Mouse (Mus musculus): ENCODE measurements around the gene 2810459M11Rik. TPM values are rescaled to one million over a fixed set of nuclear protein-coding genes. Genes with fewer than 3 reads are reported as not detected.
"Not testable (repeated sequence)": the region's sequence is repeated elsewhere in the genome, so short reads cannot be mapped to it uniquely, and the experiment has no call there.

2810459M11Rik gene
- 1 to 10 TPM; 3.7 to 8.0 TPM for total RNA-seq (2021)
- long read RNA-seq, experiment 1, transcript 2810459M11Rik-202 (3 exons, 3,331 nt), result minor isoform, 6 of 22 reads
- long read RNA-seq, experiment 1, transcript 2810459M11Rik-201 (3 exons, 1,225 nt), result major isoform, 10 of 22 reads
- long read RNA-seq, experiment 1, partial matches to known transcripts, result 4 of 22 reads
- long read RNA-seq, experiment 1, other reads (novel, unspliced or antisense), result 2 of 22 reads
- long read RNA-seq, experiment 2, partial matches to known transcripts, result 0 of 4 reads
- long read RNA-seq, experiment 2, other reads (novel, unspliced or antisense), result 0 of 4 reads

GRCm38 (mm10) chr1:86045848-86046805 is at the start of gene 2810459M11Rik:
TSS of gene 2810459M11Rik (plus strand) at chr1:86045863.
- peak; percentile 56 for DNase-seq

GRCm38 (mm10) chr1:85997221-85997620 is 48.4 kb upstream of the 2810459M11Rik start:
- no peak for DNase-seq

DNA sequence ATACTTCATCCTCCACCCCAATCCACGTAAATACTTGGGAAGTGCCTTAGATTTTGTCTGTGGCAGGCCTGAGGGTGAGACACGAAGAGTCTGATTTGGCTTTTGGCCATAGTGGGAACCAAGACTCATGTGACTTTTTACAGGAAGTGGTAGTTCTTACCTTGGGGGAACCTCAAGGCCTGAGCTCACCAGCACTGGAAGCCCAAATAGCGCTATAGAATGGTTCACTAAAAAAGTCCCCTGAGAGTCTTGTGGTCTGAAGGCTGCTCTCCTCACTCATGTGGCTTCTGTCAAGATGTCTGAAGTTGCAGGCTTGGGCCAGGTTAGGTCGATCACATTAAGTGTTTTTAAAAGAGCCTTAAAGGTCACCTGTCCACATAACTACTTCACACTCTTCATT is 47.7 kb upstream of the 2810459M11Rik start:
- DNase-seq, result no peak

GRCm38 (mm10) chr1:85999853-86000570 is 45.7 kb upstream of the 2810459M11Rik start:
- DNase-seq, result no peak

- no peak for DNase-seq
Measured at GRCm38 (mm10) chr1:86005540-86005939, 40.1 kb upstream of the 2810459M11Rik start.

DNA sequence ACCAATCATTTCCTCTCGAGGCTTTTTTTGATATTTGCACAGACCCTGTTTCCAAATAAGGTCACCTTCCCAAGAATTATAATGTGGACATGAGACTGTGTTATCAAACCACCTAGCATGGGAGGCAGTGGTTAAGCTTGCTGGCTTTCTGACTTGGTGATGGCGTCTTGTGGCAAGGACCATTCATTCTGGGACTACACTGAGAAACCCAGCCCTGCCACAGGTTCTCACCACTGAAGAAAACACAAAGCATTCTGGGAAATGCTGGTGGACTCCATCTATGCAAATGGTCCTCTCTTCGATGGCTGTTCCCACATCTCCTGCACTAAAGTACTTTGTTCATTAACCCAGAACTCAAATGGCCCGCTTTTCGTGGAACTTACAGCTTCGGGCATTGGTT is 39.6 kb upstream of the 2810459M11Rik start:
- no peak for DNase-seq

DNA sequence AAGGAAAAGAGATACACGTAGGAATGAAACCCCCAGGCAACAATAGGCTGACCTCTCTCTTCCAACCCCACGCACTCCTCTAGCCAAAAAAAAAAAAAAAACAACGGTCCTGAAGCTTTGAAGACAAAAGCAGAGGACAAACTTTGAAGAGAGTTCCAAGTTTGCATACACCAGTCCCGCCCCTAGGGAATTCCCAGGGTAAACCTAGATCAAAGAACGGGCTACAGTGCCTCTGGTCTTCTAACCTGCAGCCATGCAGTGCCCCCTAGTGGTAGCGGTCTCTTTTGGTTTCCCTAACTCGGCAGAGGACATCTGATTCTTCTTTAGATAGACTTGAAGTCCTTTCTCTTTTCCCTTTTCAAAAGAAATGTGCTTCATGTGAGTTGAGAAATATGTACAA is 37.9 kb upstream of the 2810459M11Rik start:
- peak; percentile 96 for DNase-seq

DNA sequence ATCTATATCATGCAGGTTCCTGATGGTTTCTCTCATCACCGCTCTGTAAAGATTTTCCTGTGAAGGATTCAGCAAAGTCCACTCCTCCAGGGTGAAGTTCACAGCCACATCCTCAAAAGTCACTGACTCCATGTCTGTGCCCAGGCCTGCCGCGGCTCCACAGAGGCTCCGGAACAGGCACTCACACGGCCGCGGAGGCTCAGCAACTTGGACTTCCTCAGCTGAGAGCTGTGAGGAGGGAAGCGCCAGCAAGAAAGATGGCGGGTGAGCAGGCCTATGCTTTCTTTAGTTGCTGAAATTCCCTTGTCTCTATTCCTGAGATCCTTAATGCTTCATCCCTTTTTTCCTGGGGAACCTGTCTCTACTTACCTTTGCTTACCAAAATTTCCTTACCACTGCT is 29.9 kb upstream of the 2810459M11Rik start:
- DNase-seq, result not testable (repeated sequence)

DNA sequence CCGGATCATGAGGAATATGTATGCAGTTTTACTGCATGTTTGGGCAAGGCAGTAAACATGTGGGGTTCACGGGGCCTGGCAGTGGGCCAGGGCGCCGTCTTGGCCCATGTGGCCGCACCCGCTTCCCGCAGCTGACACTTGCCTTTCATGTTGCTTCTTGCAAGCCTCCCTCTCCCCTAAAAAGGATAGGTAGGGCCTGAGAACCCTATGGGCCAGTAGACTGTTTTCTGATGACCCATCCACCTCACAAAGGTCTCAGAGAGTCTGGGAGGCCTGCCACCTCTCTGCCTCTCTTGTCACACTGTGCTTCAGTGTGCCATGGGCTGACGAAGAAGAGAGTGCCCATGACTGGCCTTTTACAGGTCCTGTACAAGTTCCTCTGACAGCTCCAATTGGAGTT is 29.1 kb upstream of the 2810459M11Rik start, which contains the start of gene Spata3:
TSS of gene Spata3 (plus strand) at position 301 of the 400 bp plus-strand sequence.
- DNase-seq, result no peak

DNA sequence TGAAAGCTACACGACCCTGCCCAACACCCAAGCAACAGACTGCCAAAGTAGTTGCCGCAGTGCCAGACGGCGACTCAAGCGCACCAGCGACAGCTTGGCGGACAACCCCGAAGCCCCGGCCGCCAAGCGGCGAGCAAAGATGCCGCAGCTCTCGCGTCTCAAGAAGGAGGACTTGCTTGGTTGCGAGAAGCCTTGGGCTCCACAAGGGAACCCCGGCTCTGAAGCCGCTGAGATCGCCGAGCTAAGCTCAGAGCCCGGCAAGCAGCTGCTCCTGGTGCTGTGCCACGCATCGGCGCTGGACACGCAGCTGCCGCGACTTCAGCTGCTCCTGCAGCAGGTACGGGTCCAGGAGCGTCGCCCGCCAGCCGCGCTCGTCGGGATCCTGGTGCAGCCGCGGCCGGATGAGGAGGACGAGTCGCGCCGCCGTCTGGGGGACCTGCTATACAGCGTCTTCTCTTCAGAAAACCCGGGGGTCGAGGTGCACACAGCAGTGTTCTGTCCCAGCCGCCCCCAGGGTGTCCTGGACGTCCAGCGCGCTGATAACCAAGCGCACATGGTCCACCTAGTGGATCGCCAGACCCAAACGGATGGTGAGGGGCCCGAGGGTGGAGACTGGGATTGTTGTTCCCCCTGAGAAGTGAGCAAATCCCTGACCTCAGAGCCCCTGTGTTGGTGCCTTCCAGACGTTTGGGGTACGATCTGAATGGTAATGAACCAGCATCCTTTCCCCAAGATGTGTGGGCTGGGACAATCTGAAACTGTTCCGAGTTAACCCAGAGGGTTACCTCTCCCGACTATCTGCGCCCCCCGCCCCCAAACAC is 27.2 kb upstream of the 2810459M11Rik start:
- peak; percentile 62 for DNase-seq

DNA sequence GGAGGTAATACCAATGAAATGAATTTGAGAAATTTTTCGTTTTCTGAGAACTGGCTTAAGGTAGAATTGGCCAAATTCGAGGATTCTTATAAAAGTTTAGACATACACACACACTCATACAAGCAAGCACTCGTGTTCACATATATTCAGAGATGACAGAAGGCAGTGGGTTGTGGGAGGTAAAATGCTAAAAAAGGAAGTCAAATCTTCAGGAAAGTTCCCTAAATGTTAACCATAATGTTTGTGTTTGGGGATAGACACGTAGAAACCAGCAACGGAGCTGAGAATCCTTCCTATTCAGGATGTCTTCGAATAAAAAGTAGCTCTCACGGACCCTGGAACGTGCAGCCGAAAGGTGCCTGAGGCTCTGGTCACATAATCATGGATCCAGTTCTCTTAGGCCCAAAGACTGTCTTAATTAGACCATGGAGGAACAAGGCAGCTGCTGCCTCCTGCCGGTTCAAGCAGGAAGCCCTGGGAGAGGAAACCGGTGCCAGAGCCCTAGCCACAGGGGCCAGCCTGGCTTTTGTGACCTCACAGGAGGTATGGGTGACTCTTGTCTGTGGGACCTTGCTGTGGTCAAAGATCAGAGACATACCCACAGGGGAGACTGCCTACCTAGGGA is 24.2 kb upstream of the 2810459M11Rik start:
- no peak for DNase-seq

DNA sequence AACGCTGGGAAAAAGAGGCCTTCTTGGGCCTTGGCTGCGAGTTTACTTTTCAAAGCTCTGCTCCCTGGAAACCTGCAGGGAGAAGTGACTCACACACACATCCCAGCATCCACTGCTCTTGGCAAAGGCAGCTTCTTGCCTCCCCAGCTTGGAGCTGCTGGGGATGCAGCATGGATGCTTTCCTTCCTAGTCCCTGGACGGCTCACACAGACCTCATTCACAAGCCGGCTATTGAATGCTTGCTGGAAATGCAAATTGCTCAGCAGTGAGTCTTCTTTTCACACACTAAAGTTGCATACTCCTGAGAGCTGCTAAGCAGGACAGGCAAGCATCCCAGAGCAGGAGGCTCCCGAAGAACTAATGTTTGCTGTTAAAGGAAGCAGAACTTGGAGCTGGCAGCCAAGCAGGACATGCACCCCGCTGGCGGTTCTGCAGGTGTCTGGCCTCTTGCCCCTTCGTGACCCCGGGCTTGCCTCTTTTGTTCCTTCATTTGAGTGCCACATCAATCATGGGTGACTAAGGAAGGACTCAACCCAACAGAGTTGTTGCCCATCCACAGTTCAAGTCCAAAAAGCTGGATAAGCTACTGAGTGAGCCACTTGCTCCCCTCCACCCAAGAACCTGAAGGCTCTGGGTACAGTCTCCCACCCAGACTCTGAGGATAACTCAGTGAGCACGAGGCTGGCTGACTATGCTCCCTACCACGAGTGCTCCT is 13.2 kb upstream of the 2810459M11Rik start:
- DNase-seq, result no peak

DNA sequence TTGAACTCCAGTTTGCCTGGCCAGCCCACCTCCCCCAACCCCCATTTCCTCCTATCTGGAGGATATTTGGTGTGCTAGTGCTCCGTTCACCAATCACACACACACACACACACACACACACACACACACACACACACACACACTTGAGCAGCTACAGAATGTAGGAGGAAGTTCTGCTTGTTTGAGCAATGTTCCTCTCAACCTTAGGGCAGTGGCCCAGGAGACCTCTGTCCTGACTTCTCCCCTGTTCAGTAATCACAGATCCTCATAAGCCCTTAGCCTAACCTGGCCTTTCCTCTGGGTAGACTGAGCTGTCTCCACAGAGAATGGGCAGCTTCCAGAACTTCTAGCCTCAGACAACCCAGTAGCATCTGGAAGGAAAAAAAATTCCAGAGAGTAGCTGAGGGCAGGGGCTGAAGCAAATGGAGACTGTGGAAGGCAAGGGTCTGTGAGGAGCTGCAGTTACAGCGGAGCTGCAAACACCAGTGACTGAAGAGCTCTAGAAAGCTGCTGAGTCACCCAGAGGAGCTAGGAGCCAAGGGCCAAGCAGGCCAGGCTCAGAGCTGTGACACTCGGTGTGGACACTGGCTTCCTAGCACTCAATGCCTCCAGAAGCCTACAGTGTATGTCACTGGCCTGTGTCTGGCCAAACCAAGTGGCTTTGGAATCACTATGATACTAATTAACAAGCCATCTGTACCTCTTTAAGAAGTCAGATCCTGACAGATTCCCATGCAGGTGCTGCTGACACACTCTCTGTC is 7.3 kb upstream of the 2810459M11Rik start:
- no peak for DNase-seq

GRCm38 (mm10) chr1:86040131-86040530 is 5.5 kb upstream of the 2810459M11Rik start:
- DNase-seq, result no peak

DNA sequence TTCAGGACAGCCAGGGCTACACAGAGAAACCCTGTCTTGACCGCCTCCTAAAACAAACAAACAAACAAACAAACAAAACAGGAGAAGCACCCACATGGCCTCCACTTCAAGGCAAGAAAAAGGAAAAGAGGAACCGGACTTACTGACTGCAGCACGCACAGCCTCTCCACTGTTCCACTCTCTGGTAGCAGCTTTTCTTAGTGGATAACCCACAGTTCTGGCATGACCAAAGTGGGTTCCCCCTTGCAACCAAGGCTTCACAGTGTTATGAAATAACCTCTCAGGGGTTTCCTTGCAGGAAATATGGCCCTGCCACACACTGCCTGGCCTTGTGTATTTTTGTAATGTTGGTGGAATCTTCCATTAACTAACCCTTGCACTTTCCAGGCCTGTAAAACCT is 4.8 kb upstream of the 2810459M11Rik start:
- no peak for DNase-seq

DNA sequence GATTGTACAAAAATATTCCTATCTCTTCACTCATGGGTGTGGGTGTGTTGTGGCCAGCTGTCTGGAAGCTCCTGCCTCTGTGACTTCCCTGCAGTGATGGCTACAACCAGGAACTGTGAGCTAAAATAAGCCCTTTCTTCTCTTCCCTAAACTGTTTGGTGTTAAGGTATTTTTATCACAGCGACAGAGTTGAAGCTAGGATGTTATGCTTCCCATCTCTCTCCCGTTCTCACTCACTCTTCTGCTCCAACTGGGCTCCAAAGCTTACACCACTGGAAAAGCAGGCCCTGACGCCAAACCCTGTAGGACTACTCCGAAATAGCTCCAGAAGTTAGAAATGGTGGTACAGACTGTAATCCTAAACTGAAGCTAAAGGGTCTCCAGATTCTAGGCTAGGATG is 607 bp upstream of the 2810459M11Rik start:
- no peak for DNase-seq

DNA sequence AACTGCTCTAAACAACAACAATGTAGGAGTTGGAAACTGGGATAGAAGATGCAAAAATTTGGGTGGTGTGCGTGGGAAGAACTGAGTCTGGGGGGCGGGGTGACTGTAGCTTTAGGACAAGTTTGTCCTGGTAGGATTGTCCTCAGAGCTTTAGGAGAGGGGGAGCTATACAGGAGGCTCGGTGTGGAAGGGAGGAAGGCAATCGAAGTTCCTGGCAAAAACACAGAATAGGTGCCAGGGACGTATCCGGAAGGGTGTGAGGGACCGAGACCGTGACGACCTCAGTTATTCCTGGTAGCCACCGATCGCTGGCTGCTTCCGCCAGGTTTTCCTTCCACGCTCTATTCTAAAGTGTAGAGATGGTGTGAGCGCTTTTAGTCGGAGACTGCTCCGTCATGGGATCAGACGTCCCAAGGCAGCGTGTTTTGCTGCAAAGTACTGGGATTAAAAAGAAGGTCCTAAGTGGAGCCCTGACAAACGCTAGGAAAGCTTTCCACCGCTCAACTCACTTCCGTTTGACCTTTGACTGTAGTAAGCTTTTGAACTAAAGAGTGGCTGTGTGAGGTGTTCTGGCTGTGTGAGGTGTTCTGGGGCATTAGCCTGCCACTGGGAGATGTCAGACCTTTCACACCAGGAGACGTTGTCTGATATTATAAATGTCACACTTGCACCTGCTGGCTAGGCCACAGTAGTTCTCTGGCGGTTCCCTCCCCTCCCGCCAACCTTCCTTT is 1.3 kb downstream of the 2810459M11Rik start:
- no peak for DNase-seq

DNA sequence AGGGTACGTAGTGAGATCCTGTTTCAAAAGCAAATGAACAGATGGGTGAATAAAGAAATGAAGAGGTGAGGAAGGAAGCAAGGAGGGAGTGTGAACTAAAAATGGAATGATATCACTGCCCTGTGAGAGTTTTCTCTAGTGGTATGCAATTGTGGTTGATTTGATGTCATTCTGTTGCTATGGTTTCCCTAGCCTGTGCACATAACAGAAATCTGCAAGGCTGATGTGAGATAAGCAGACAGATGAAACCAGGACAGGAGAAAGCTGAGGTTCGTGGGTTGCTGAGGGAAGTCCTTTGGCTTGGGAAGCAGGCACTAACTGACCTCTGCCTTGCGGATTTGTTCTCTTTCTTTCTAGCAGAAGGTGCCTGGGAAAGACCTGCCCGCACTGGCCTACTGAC is 2.6 kb downstream of the 2810459M11Rik start:
- DNase-seq, result no peak

GRCm38 (mm10) chr1:86048744-86049143 is 3.1 kb downstream of the 2810459M11Rik start:
- no peak for DNase-seq
